Mouse (Mus musculus) kidney, adult 2 months (tissue): Measurements from ENCODE around the gene AC109138.7.

Experiments used
- CTCF ChIP-seq: fragments of 200-500 bp; conservative IDR thresholded peaks from 2 replicates; pipeline ENCODE4 v1.5.1; 2011; ENCODE audit warnings: low read depth, mild to moderate bottlenecking, control low read depth, low read length, moderate library complexity, mixed read lengths; ENCODE audit not compliant: insufficient read depth, insufficient read length
- POLR2A ChIP-seq: fragments of 200-500 bp; IDR thresholded peaks from one replicate; pipeline ENCODE4 v1.6.1; 2011; ENCODE audit warnings: low read depth, low read length, control low read depth

- TF ChIP-seq CTCF (no peak), POLR2A (no peak)
Measured at GRCm38 (mm10) chr19:4230415-4230814, 16.3 kb downstream of the AC109138.7 start.
